Mouse (Mus musculus) heart, postnatal 10 days (tissue): Measurements from ENCODE around the gene Nsf. TPM values are rescaled to one million over a fixed set of nuclear protein-coding genes. Genes with fewer than 3 reads are reported as not detected.
"Not testable (repeated sequence)": the region's sequence is repeated elsewhere in the genome, so short reads cannot be mapped to it uniquely, and the experiment has no call there.

Experiments used
- DNase-seq, 2 experiments: peaks; one replicate each; pipeline ENCODE4 v3.0.0; 2021
- intact Hi-C: fragments of 180-260 bp; cut with DNase I; formaldehyde crosslinking; loops from one replicate; pipeline ENCODE4 v1.15.1; 2025
- total RNA-seq, 2 experiments: library from RNA; stranded (reverse); gene quantifications; 2 replicates each; pipeline ENCODE4 v1.2.3; 2021

Gene Nsf
- total RNA-seq, 2 experiments from 2014 or later, result 36.8 to 39.9 TPM

GRCm38 (mm10) chr11:103896966-103897750, 56.7 kb downstream of the Nsf start:
- DNase-seq, result no peak
- intact Hi-C loops, result no loop called here

GRCm38 (mm10) chr11:103896056-103896455, 57.8 kb downstream of the Nsf start:
- intact Hi-C loops, result no loop called here
- no peak for DNase-seq

GRCm38 (mm10) chr11:103892831-103893230, 61.0 kb downstream of the Nsf start:
- no peak for DNase-seq
- intact Hi-C loops, result no loop called here

- no peak for DNase-seq
- intact Hi-C loops, result no loop called here
Measured at GRCm38 (mm10) chr11:103891781-103892180, 62.1 kb downstream of the Nsf start.

- intact Hi-C loops, result no loop called here
- DNase-seq, result no peak
Measured at GRCm38 (mm10) chr11:103890337-103891186, 63.3 kb downstream of the Nsf start.

GRCm38 (mm10) chr11:103887724-103888410, 66.0 kb downstream of the Nsf start:
- intact Hi-C loops, result no loop called here

GRCm38 (mm10) chr11:103884749-103885383, 69.0 kb downstream of the Nsf start:
- DNase-seq, result no peak
- intact Hi-C loops, result no loop called here

More at GRCm38 (mm10) chr11:103887724-103888410, 66.0 kb downstream of the Nsf start:
- DNase-seq, result no peak

GRCm38 (mm10) chr11:103883793-103884192, 70.1 kb downstream of the Nsf start:
- no peak for DNase-seq
- intact Hi-C loops, result no loop called here

GRCm38 (mm10) chr11:103879476-103879875, 74.4 kb downstream of the Nsf start:
- intact Hi-C loops, DNase-seq: not testable (repeated sequence)

- intact Hi-C loops, result no loop called here
- no peak for DNase-seq
Measured at GRCm38 (mm10) chr11:103878441-103878840, 75.4 kb downstream of the Nsf start.

GRCm38 (mm10) chr11:103870352-103870751, 83.5 kb downstream of the Nsf start:
- intact Hi-C loops, result no loop called here
- no peak for DNase-seq

GRCm38 (mm10) chr11:103867702-103868101, 86.2 kb downstream of the Nsf start:
- intact Hi-C loops, result no loop called here
- no peak for DNase-seq

GRCm38 (mm10) chr11:103865346-103865745, 88.5 kb downstream of the Nsf start:
- intact Hi-C loops, result no loop called here
- no peak for DNase-seq

GRCm38 (mm10) chr11:103864486-103864885, 89.4 kb downstream of the Nsf start:
- no peak for DNase-seq
- intact Hi-C loops, result no loop called here

- DNase-seq, result no peak
- intact Hi-C loops, result no loop called here
Measured at GRCm38 (mm10) chr11:103862951-103863350, 90.9 kb downstream of the Nsf start.

- intact Hi-C loops, result no loop called here
- no peak for DNase-seq
Measured at GRCm38 (mm10) chr11:103859933-103860610, 93.8 kb downstream of the Nsf start.

- intact Hi-C loops, result no loop called here
- no peak for DNase-seq
Measured at GRCm38 (mm10) chr11:103858760-103859159, 95.1 kb downstream of the Nsf start.

- no peak for DNase-seq
- intact Hi-C loops, result no loop called here
Measured at GRCm38 (mm10) chr11:103856641-103857040, 97.2 kb downstream of the Nsf start.

- intact Hi-C loops, result no loop called here
- DNase-seq, result no peak
Measured at GRCm38 (mm10) chr11:103854294-103854693, 99.6 kb downstream of the Nsf start.

GRCm38 (mm10) chr11:103853284-103853920, 100.5 kb downstream of the Nsf start:
- intact Hi-C loops, result no loop called here
- no peak for DNase-seq
